Mouse (Mus musculus) CH12.LX (cell line): ENCODE results near the gene Nek4.

Source experiments
- CTCF ChIP-seq, 2 experiments: IDR thresholded peaks in 1 of 2; conservative IDR thresholded peaks in 1 of 2; 2 replicates each; pipeline ENCODE4 v1.5.1; 2011 to 2012; ENCODE audit warnings: low read depth in 2 of 2, low read length in 2 of 2, improper control_type of control experiment in 1 of 2, inconsistent platforms in 1 of 2, mild to moderate bottlenecking in 1 of 2, moderate library complexity in 1 of 2
- EP300 ChIP-seq: IDR thresholded peaks from 2 replicates; pipeline ENCODE4 v1.6.1; 2011; ENCODE audit warnings: low read length, improper control_type of control experiment
- NRF1 ChIP-seq: IDR thresholded peaks from 2 replicates; pipeline ENCODE4 v1.6.1; 2014; ENCODE audit warnings: low read depth, mild to moderate bottlenecking, inconsistent platforms, low read length, improper control_type of control experiment, moderate library complexity
- POLR2A ChIP-seq: IDR thresholded peaks from 2 replicates; pipeline ENCODE4 v1.6.1; 2011; ENCODE audit warnings: low read depth, mild to moderate bottlenecking, improper control_type of control experiment, low read length
- TBP ChIP-seq: conservative IDR thresholded peaks from 2 replicates; pipeline ENCODE4 v1.6.1; 2011; ENCODE audit warnings: low read depth, low read length, improper control_type of control experiment
- ZC3H11A ChIP-seq: IDR thresholded peaks from 2 replicates; pipeline ENCODE4 v1.6.1; 2012; ENCODE audit warnings: low read depth, mild to moderate bottlenecking, inconsistent platforms, low read length, improper control_type of control experiment

GRCm38 (mm10) chr14:31013928-31014327 lies 62.8 kb downstream of the Nek4 start:
- TF ChIP-seq CTCF (conservative IDR thresholded peaks at IDR 0.05 in 1 of 2, IDR thresholded peaks at IDR 0.05 in 1 of 2; ENCODE audit: low read depth in 2 of 2, low read length in 2 of 2) (no peak), EP300 (no peak), TBP (no peak), ZC3H11A (no peak), POLR2A (no peak), NRF1 (no peak)
